Mouse (Mus musculus) lung, postnatal 0 days (tissue): ENCODE measurements around the gene Cers6.

Experiments used
- CTCF ChIP-seq: IDR thresholded peaks from 2 replicates; pipeline ENCODE4 v1.5.1; 2016; ENCODE audit warnings: antibody characterized with exemption, mild to moderate bottlenecking
- EP300 ChIP-seq: IDR thresholded peaks from 2 replicates; pipeline ENCODE4 v1.6.1; 2016; ENCODE audit warnings: antibody characterized with exemption, mild to moderate bottlenecking, control low read depth

GRCm38 (mm10) chr2:68863561-68863960, 2.3 kb downstream of the Cers6 start:
- TF ChIP-seq EP300 (no peak), CTCF (no peak)
